Mouse (Mus musculus): ENCODE results near the gene Glul.
A peak's percentile ranks its signal among the peaks of the same experiment; 100 is the strongest.

Gene Glul

DNA sequence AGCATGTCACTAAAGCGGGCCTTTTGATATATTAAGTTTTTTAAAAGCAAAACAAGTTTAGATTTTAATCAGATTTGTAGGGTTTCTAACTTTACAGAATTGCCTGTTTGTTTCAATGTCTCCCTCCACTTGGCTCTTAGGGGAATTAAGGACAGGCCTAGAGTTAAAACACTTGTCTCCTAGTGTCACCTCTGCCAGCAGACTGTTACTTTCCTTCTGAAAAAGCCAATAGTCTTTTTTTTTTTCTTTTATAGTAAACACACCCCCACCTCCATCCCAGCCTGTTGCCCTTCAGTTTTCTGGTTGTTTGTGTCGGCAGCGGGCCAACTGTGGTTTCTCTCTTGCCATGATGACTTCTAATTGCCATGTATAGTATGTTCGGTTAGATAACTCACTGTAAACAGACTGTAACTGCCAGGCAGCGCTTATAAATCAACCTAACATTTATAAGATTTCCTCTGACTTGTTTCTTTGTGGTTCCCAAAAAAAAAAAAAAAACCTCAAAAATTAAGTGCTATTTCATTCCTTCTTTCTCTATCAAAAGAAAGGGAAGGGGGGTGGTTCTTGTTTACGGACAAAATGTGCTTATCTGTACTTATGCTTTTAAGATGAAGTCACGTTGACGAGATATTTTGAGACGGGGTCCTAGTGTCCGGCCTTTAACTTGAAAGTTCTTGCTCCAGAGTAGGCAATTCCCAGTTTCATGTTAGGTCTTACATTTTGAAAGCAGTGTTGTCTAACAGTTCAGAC, 9.6 kb downstream of the Glul start:
- DNase-seq (ENCODE audit: low spot score in 2 of 2), result no peak

GRCm38 (mm10) chr1:153909963-153910291, 10.2 kb downstream of the Glul start:
- no peak for DNase-seq (ENCODE audit: low spot score in 2 of 2)

DNA sequence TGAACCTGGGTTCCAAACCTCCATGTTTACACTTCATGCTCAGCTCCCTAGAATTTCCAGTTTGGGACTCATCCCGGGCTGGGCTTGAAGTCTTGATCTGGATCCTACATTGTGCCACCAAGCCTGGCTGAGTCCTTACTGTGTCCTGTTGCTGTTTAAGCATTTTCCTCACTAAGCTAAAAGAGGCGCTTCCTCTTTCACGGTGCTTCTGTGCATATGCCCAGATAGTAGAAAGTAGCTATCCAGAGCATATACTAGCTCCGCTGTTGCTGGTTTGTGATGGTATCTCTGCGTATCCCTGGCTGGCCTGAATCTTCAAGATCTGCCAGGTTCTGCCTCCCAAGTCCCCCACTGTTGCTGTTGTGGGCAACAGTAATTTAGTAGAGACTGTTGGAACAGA, 10.7 kb downstream of the Glul start:
- no peak for DNase-seq (ENCODE audit: low spot score in 2 of 2)

GRCm38 (mm10) chr1:153911276-153911795, 11.6 kb downstream of the Glul start:
- no peak for DNase-seq (ENCODE audit: low spot score in 2 of 2)

GRCm38 (mm10) chr1:153913869-153914268, 14.1 kb downstream of the Glul start:
- no peak for DNase-seq (ENCODE audit: low spot score in 2 of 2)

- DNase-seq (ENCODE audit: low spot score in 2 of 2), result no peak
Measured at GRCm38 (mm10) chr1:153918521-153919206, 18.9 kb downstream of the Glul start.

GRCm38 (mm10) chr1:153921642-153922041, 21.9 kb downstream of the Glul start:
- DNase-seq (ENCODE audit: low spot score in 2 of 2), result no peak

DNA sequence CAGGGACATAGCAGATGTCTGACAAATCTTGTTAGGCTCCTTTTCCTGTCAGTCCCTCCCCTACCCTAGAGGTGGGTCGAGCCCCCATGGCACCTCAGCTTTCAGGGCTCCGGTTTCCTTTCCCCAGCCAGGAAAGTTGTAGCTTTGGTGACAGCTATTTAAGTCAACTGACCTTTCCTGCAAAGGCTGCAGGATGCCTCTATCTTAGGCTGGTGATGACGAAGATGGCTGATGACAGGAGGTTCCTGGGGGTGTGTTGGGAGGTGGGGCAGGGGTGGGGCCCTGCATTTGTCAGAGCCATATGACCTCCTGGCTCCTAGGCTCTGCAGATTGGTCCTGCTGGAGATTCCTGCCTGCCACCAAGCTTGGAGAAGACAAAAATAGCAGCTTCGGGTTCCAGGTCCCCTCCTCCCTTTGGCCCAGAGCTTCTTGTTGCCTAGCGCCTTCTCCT, 22.9 kb downstream of the Glul start:
- no peak for DNase-seq (ENCODE audit: low spot score in 2 of 2)

DNA sequence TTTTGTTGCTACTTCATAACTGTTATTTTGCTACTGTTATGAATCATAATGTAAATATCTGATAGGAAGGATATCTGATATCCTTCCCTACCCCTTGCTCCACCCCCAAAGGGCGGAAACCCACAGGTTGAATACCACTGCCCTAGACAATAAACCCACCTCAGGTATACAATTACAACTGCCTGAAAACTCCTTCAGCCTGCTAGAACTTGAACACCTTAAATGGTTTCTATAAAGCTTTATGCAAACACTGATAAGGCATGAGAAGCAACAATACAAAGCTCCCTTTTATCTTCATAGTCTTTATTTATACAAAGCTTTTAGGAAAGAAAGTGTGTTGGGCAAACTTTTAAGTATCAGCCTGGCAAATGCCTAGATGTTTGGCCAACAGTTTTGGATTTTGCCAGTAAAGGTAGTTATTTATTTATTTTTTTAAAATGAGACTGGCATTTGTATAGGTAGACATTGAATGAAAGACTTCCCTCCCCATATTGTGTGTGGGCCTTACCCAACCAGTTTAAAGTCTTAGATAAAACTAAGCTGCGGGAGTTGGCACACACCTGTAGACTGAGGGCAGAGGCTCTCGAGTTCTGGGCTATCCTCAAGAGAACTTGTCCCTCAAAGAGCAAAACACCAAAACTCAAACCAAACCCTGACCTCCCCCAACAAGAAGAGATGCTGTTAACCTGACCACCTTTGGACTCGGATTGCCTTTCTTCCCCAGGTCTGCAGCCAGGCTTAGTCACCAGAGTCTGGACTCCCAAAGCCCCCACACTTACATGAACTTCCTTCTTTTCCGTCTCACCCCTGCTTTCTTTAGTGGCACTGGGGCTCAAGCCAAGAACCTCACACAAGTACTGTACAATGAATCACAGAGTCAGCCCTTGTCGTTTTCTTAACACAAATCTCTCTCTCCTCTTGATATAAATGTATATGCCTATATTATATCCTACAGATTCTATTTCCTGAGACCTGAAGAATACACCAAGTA, 24.9 kb downstream of the Glul start:
- no peak for DNase-seq (ENCODE audit: low spot score in 2 of 2)

DNA sequence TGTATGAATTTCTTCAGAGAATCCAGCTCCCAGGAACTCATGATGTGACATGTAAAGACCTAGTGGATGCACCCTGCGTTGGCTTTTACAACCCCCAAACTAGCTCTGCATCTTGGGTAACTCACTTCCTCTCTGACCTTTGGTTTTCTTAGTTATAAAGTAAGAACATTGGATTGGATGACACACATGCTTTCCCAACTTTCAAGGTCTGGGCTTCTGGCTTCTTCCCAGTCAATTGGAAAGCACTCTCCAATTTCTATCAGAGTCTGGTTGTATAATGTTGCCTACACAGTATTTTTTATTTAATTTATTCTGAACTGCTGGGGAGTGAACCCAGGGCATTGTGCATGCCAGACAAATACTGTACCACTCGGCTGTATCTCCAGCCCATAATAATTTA, 30.7 kb downstream of the Glul start:
- no peak for DNase-seq (ENCODE audit: low spot score in 2 of 2)

GRCm38 (mm10) chr1:153933772-153934171, 34.0 kb downstream of the Glul start:
- no peak for DNase-seq (ENCODE audit: low spot score in 2 of 2)

- DNase-seq (ENCODE audit: low spot score in 2 of 2), result no peak
Measured at GRCm38 (mm10) chr1:153935844-153936380, 36.2 kb downstream of the Glul start.

- DNase-seq (ENCODE audit: low spot score in 2 of 2), result no peak
Measured at GRCm38 (mm10) chr1:153937025-153937424, 37.3 kb downstream of the Glul start.

DNA sequence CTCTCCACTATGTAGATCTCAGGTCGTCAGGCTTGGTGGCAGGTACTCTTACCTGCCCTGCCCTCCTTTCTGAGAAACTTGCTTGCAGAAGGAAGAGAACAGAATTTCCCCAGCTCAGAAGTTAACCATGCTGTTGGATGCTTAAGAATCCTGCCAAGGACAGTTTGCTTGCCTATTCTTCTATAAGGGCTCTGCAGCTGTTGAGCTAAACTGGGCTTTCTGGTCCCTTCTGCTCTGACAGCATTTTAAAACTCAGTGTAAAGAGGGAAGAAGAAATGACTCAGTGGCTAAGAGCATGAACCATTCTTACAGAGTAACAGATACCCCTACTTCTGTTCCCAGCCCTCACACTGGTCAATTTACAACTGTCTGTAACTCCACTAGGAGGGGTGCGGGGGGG, 41.2 kb downstream of the Glul start:
- peak in 1 of 2 experiments; percentile 50 for DNase-seq (ENCODE audit: low spot score in 2 of 2)

GRCm38 (mm10) chr1:153945181-153945580, 45.4 kb downstream of the Glul start:
- no peak for DNase-seq (ENCODE audit: low spot score in 2 of 2)

GRCm38 (mm10) chr1:153946971-153947370, 47.2 kb downstream of the Glul start:
- DNase-seq (ENCODE audit: low spot score in 2 of 2), result no peak

- DNase-seq (ENCODE audit: low spot score in 2 of 2), result peak; percentile 35 to 43
Measured at GRCm38 (mm10) chr1:153947837-153948236, 48.1 kb downstream of the Glul start.

DNA sequence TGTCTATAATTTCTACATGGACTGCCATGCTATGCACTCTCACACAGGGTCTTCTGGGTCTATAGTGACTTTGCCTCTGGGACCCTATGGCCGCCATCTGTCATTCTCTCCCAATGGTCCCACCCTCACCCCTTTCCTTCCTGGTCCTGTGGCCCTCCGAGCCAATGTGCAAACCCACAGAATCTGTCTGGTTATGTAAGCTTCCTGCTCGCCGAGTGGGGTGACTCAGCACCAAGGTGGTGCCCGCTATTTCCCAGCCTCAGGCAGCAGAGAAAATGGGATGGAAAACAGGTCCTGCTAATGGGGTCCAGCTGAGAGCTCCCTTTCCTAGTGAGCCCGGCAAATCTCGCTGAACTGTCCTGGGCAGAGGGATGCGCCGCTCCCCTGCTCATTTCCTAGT, 53.5 kb downstream of the Glul start:
- DNase-seq (ENCODE audit: low spot score in 2 of 2), result no peak

DNA sequence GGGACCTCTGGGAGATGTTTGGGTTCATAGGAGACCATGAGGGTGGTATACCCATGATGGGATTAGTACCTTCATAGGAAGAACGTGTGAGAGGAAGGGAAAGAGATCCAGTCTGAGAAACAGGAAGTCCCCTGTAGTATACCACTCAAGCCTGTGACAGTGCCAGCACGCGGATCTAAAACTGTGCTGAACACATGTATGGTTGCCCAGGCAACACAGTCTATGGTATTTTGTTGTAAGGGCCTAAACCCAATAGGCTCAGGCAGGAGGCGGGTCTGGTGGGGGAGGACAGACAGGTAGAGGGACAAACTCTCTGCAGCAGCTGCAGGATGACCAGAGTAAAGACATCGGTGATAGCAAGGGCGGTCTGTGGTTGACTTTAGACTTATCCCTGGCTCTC, 54.1 kb downstream of the Glul start:
- peak; percentile 59 to 69 for DNase-seq (ENCODE audit: low spot score in 2 of 2)

GRCm38 (mm10) chr1:153957850-153958249, 58.1 kb downstream of the Glul start:
- DNase-seq (ENCODE audit: low spot score in 2 of 2), result no peak
